Mouse (Mus musculus) adrenal gland, adult (tissue): ENCODE data around the gene Akap8.
A peak's percentile ranks its signal among the peaks of the same experiment; 100 is the strongest.

ENCODE experiments used
- DNase-seq, 2 experiments: peaks; one replicate each; pipeline ENCODE4 v3.0.0; 2022 to 2023; ENCODE audit warnings: low spot score in 1 of 2; ENCODE audit not compliant: inconsistent age in 2 of 2

Akap8 gene

GRCm38 (mm10) chr17:32349037-32349732, 28.1 kb upstream of the Akap8 start:
- peak in 1 of 2 experiments; percentile 82 for DNase-seq

- no peak for DNase-seq
These were observed 27.4 kb upstream of the Akap8 start for GRCm38 (mm10) chr17:32348406-32348805.

GRCm38 (mm10) chr17:32341102-32341501, 20.1 kb upstream of the Akap8 start:
- no peak for DNase-seq

GRCm38 (mm10) chr17:32340110-32340509, 19.1 kb upstream of the Akap8 start:
- no peak for DNase-seq

GRCm38 (mm10) chr17:32335869-32336268, 14.8 kb upstream of the Akap8 start:
- no peak for DNase-seq

GRCm38 (mm10) chr17:32334921-32335320, 13.9 kb upstream of the Akap8 start:
- DNase-seq, result no peak

GRCm38 (mm10) chr17:32333675-32334303, 12.8 kb upstream of the Akap8 start:
- no peak for DNase-seq

GRCm38 (mm10) chr17:32327501-32327900, 6.5 kb upstream of the Akap8 start:
- DNase-seq, result no peak

GRCm38 (mm10) chr17:32322809-32323208, 1.8 kb upstream of the Akap8 start:
- peak in 1 of 2 experiments; percentile 38 for DNase-seq

GRCm38 (mm10) chr17:32321836-32322235, 798 bp upstream of the Akap8 start:
- peak in 1 of 2 experiments; percentile 83 for DNase-seq

- no peak for DNase-seq
These were observed 324 bp upstream of the Akap8 start for GRCm38 (mm10) chr17:32321390-32321734.

GRCm38 (mm10) chr17:32319950-32320349, 1.1 kb downstream of the Akap8 start:
- DNase-seq, result no peak

- peak in 1 of 2 experiments; percentile 33 for DNase-seq
These were observed 3.3 kb downstream of the Akap8 start for GRCm38 (mm10) chr17:32317708-32318107.

GRCm38 (mm10) chr17:32317032-32317431, 4.0 kb downstream of the Akap8 start:
- no peak for DNase-seq

- DNase-seq, result no peak
These were observed 5.5 kb downstream of the Akap8 start for GRCm38 (mm10) chr17:32315560-32315959.

- DNase-seq, result no peak
These were observed 7.1 kb downstream of the Akap8 start for GRCm38 (mm10) chr17:32313892-32314291.

GRCm38 (mm10) chr17:32312801-32313200, 8.2 kb downstream of the Akap8 start:
- no peak for DNase-seq

- DNase-seq, result no peak
These were observed 13.1 kb downstream of the Akap8 start for GRCm38 (mm10) chr17:32307963-32308362.

- DNase-seq, result no peak
These were observed 22.9 kb downstream of the Akap8 start for GRCm38 (mm10) chr17:32298125-32298524.

GRCm38 (mm10) chr17:32295901-32296300, 25.1 kb downstream of the Akap8 start:
- no peak for DNase-seq

GRCm38 (mm10) chr17:32295160-32295559, 25.9 kb downstream of the Akap8 start:
- no peak for DNase-seq

- DNase-seq, result no peak
These were observed 35.8 kb downstream of the Akap8 start for GRCm38 (mm10) chr17:32285138-32285670.
